Mouse (Mus musculus): ENCODE measurements around the gene Card6.

GRCm38 (mm10) chr15:5081235-5081634 is 27.1 kb downstream of the Card6 start:
- TF ChIP-seq EP300 (optimal IDR thresholded peaks at IDR 0.05) (no peak), CTCF (IDR thresholded peaks at IDR 0.05; ENCODE audit: low read depth) (no peak)
